Comparison of ENCODE assay signal across 13 mouse cellular contexts in genomic region chr1:46864175-46864885, GRCm38 (mm10). TPM values are rescaled to one million over a fixed set of nuclear protein-coding genes. Genes with fewer than 3 reads are reported as not detected.
A peak's percentile ranks its signal among the peaks of the same experiment; 100 is the strongest.
DNase-seq lines count a peak whose midpoint lies in the region; ATAC-seq and TF ChIP-seq lines count a peak whose summit lies in the region.
"Had no signal": no experiment of that assay in that cellular context is flagged by ENCODE, and none has a peak within 500 bp of the region (broad histone marks: within the 10 kb centered on the region; RNA-seq: fewer than 3 reads in every experiment).

No protein-coding gene starts in this region.

- DNase-seq in adrenal gland, adult 2 months = peak; percentile 34
- no peak for DNase-seq in adrenal gland, adult 18-20 months (ENCODE audit: low spot score in 2 of 2)
- DNase-seq in lung, embryonic 14.5 days = no peak
- DNase-seq in lung, adult 2 months = no peak
- DNase-seq in kidney, postnatal 10 days = peak; percentile 77
- no peak for DNase-seq in stomach, postnatal 0 days (ENCODE audit: low spot score)
- DNase-seq in cerebellum, postnatal 36 days = no peak
- no peak for DNase-seq in c-Kit-positive CD71-positive TER-119-positive erythroid progenitor cells, embryonic 14.5 days (ENCODE audit: low spot score)
- DNase-seq: cerebellum, postnatal 14 days; gastrocnemius, postnatal 36 days had no signal

- no peak for TF ChIP-seq EP300 in stomach, postnatal 0 days (optimal IDR thresholded peaks at IDR 0.05)

- no peak overlapping the region for H3K4me3 ChIP-seq in lung, embryonic 14.5 days (ENCODE audit: low read depth, low read length)
- H3K4me3 ChIP-seq in lung, adult 2 months (replicated peaks; ENCODE audit: extremely low read depth, low read depth, low read length) = no peak overlapping the region
- H3K4me3 ChIP-seq in stomach, postnatal 0 days (ENCODE audit: low read depth, low read length) = no peak overlapping the region
- H3K4me3 ChIP-seq: liver, embryonic 15.5 days had no signal

- 0 out of 2 replicates have a peak, but pooled peaks have one; percentile 28 for ATAC-seq in lung, embryonic 14.5 days (ENCODE audit: insufficient read depth)
- 0 out of 2 replicates have a peak, but pooled peaks have one; percentile 24 for ATAC-seq in stomach, postnatal 0 days (ENCODE audit: low FRiP score, low TSS enrichment)
- ATAC-seq: intestine, embryonic 16.5 days; midbrain, embryonic 16.5 days had no signal

- no peak overlapping the region for H3K27ac ChIP-seq in lung, embryonic 14.5 days (ENCODE audit: low read depth)
- H3K27ac ChIP-seq in stomach, postnatal 0 days (replicated peaks) = no peak overlapping the region
- H3K27ac ChIP-seq: liver, embryonic 15.5 days had no signal

- no peaks in the 10 kb centered on the region for H3K36me3 ChIP-seq in lung, embryonic 14.5 days (ENCODE audit: insufficient read depth)
- no peaks in the 10 kb centered on the region for H3K36me3 ChIP-seq in stomach, postnatal 0 days (ENCODE audit: control insufficient read depth, insufficient read depth, low read length)
- H3K36me3 ChIP-seq: liver, embryonic 15.5 days had no signal

- TF ChIP-seq POLR2A in lung, adult 2 months (IDR thresholded peaks at IDR 0.05; ENCODE audit: borderline replicate concordance, extremely low read depth, low read depth, low read length) = no peak

- no peak overlapping the region for H3K9ac ChIP-seq in lung, embryonic 14.5 days
- H3K9ac ChIP-seq in stomach, postnatal 0 days (ENCODE audit: low read length) = no peak overlapping the region
- H3K9ac ChIP-seq: liver, embryonic 15.5 days had no signal

- no peaks in the 10 kb centered on the region; the same call in 1 of the 2 replicates for H3K4me1 ChIP-seq in lung, embryonic 14.5 days (ENCODE audit: insufficient read depth)
- no peaks in the 10 kb centered on the region; the same call in none of the 2 replicates for H3K4me1 ChIP-seq in lung, adult 2 months (ENCODE audit: control insufficient read depth, insufficient read depth, low read length)
- H3K4me1 ChIP-seq in stomach, postnatal 0 days (replicated peaks; ENCODE audit: control insufficient read depth, insufficient read depth) = no peaks in the 10 kb centered on the region
- H3K4me1 ChIP-seq: liver, embryonic 15.5 days had no signal

- no peak overlapping the region for H3K4me2 ChIP-seq in lung, embryonic 14.5 days
- no peak overlapping the region for H3K4me2 ChIP-seq in stomach, postnatal 0 days (replicated peaks; ENCODE audit: low read depth)
- H3K4me2 ChIP-seq: liver, embryonic 15.5 days had no signal

- 73% methylated on average over 7 of the region's 7 CpGs for WGBS in lung, embryonic 14.5 days
- 59% methylated on average over 7 of the region's 7 CpGs for WGBS in lung, adult 2 months
- WGBS in stomach, postnatal 0 days = 69% methylated on average over 7 of the region's 7 CpGs

- H3K27me3 ChIP-seq in lung, embryonic 14.5 days (ENCODE audit: insufficient read depth, low read length) = no peaks in the 10 kb centered on the region
- no peaks in the 10 kb centered on the region for H3K27me3 ChIP-seq in stomach, postnatal 0 days (ENCODE audit: control insufficient read depth, insufficient read depth, low read length)
- H3K27me3 ChIP-seq: liver, embryonic 15.5 days had no signal

- H3K9me3 ChIP-seq in lung, embryonic 14.5 days (ENCODE audit: low read depth, low read length) = no peaks in the 10 kb centered on the region
- H3K9me3 ChIP-seq in stomach, postnatal 0 days (ENCODE audit: control insufficient read depth, low read length) = no peaks in the 10 kb centered on the region
- H3K9me3 ChIP-seq: liver, embryonic 15.5 days had no signal

- no peak for TF ChIP-seq CTCF in lung, embryonic 14.5 days (IDR thresholded peaks at IDR 0.05; ENCODE audit: low read depth)
- TF ChIP-seq CTCF in lung, adult 2 months (IDR thresholded peaks at IDR 0.05; ENCODE audit: insufficient read depth, low read length) = no peak
- TF ChIP-seq CTCF in stomach, postnatal 0 days (IDR thresholded peaks at IDR 0.05; ENCODE audit: low read depth) = no peak

RNA-seq across cellular contexts. Expression of gene Slc39a10, which starts 28.3 kb away (rescaled TPM):
- total RNA-seq in adrenal gland, adult 2 months (2021) = 10 to 100 TPM; 25.5 to 26.6 TPM
- polyA plus RNA-seq in adrenal gland, adult 2 months (2012; rRNA removed) = 3.3 and 4.1 TPM in 2 replicates
- 10 to 100 TPM; 16.4 to 19.5 TPM for total RNA-seq in adrenal gland, adult 18-20 months (2021)
- 57.0 and 60.1 TPM in 2 replicates for polyA plus RNA-seq in lung, embryonic 14.5 days (2014; fragmentation: Nextera tagmentation; extraction: Ambion mirVana)
- 6.1 and 8.1 TPM in 2 replicates for polyA plus RNA-seq in lung, adult 2 months (2012; rRNA removed)
- polyA plus RNA-seq in stomach, postnatal 0 days (2015; fragmentation: Nextera tagmentation; extraction: Ambion mirVana) = 17.8 and 21.6 TPM in 2 replicates

Comparison
In these comparisons a context has a peak if more than half of its experiments do, and no peak if none do; other contexts are left out.
1. DNase-seq: peak in adrenal gland, adult 2 months (single experiment) and kidney, postnatal 10 days (single experiment); none in adrenal gland, adult 18-20 months (0 of 2), lung, embryonic 14.5 days (single experiment), lung, adult 2 months (single experiment), stomach, postnatal 0 days (single experiment), cerebellum, postnatal 36 days (0 of 2) and c-Kit-positive CD71-positive TER-119-positive erythroid progenitor cells, embryonic 14.5 days (single experiment).